Mouse (Mus musculus) CH12.LX (cell line): ENCODE data around the gene Lima1. TPM values are rescaled to one million over a fixed set of nuclear protein-coding genes. Genes with fewer than 3 reads are reported as not detected.

Experiments used
- DNase-seq: peaks from one replicate; pipeline ENCODE4 v3.0.0-alpha.2; 2013; ENCODE audit errors: extremely low read depth
- H3K27ac ChIP-seq: 2 replicates; pipeline ENCODE4 v1.5.1; 2012; ENCODE audit warnings: low read depth, mild to moderate bottlenecking, control low read depth, moderate library complexity; ENCODE audit not compliant: insufficient read depth
- H3K27me3 ChIP-seq: replicated peaks from 2 replicates; pipeline ENCODE3; 2012; ENCODE audit warnings: inconsistent platforms
- H3K36me3 ChIP-seq, 2 experiments: replicated peaks in 1 of 2; 2 replicates each; pipeline versions ENCODE3 to v1.6.1; 2012; ENCODE audit warnings: inconsistent platforms in 1 of 2, low read length in 1 of 2, mild to moderate bottlenecking in 1 of 2, mixed read lengths in 1 of 2, moderate library complexity in 1 of 2; ENCODE audit not compliant: control insufficient read depth in 1 of 2, insufficient read depth in 1 of 2
- H3K4me1 ChIP-seq, 2 experiments: 2 replicates each; pipeline ENCODE4 v1.6.1; 2012; ENCODE audit warnings: inconsistent platforms in 1 of 2, moderate library complexity in 1 of 2; ENCODE audit not compliant: insufficient read depth in 2 of 2, control insufficient read depth in 1 of 2
- H3K4me2 ChIP-seq: 2 replicates; pipeline ENCODE4 v1.6.1; 2012; ENCODE audit warnings: low read depth, mild to moderate bottlenecking, control low read depth; ENCODE audit not compliant: poor library complexity, insufficient read depth, severe bottlenecking
- H3K4me3 ChIP-seq, 3 experiments: fragments of 150-350 bp in 1 of 3; sonication (generic) in 1 of 3; replicated peaks in 1 of 3; 2 replicates each; pipeline versions ENCODE3 to v1.5.1; 2011 to 2012; ENCODE audit warnings: low read depth in 2 of 3, low read length in 2 of 3, mild to moderate bottlenecking in 2 of 3, moderate library complexity in 2 of 3, control low read depth in 1 of 3, improper control_type of control experiment in 1 of 3, inconsistent platforms in 1 of 3, mixed read lengths in 1 of 3; ENCODE audit not compliant: poor library complexity in 1 of 3
- H3K79me2 ChIP-seq: replicated peaks from 2 replicates; pipeline ENCODE4 v1.6.1; 2012; ENCODE audit warnings: mild to moderate bottlenecking, moderate library complexity; ENCODE audit not compliant: control insufficient read depth, poor library complexity, insufficient read depth, severe bottlenecking; ENCODE audit errors: extremely low read depth
- H3K9ac ChIP-seq: 2 replicates; pipeline ENCODE4 v1.6.1; 2012; ENCODE audit warnings: low read depth, mild to moderate bottlenecking, control low read depth, moderate library complexity; ENCODE audit not compliant: insufficient read depth
- H3K9me3 ChIP-seq: replicated peaks from 2 replicates; pipeline ENCODE3; 2012; ENCODE audit warnings: low read length, inconsistent platforms, mixed read lengths
- BHLHE40 ChIP-seq: IDR thresholded peaks from 2 replicates; pipeline ENCODE4 v1.6.1; 2011; ENCODE audit warnings: mild to moderate bottlenecking, low read depth, low read length, improper control_type of control experiment
- CHD1 ChIP-seq: IDR thresholded peaks from 2 replicates; pipeline ENCODE4 v1.6.1; 2012; ENCODE audit warnings: low read depth, low read length, improper control_type of control experiment, inconsistent platforms
- CTCF ChIP-seq, 2 experiments: IDR thresholded peaks in 1 of 2; conservative IDR thresholded peaks in 1 of 2; 2 replicates each; pipeline ENCODE4 v1.5.1; 2011 to 2012; ENCODE audit warnings: low read depth in 2 of 2, low read length in 2 of 2, improper control_type of control experiment in 1 of 2, inconsistent platforms in 1 of 2, mild to moderate bottlenecking in 1 of 2, moderate library complexity in 1 of 2
- E2F4 ChIP-seq: IDR thresholded peaks from 2 replicates; pipeline ENCODE4 v1.6.1; 2011; ENCODE audit warnings: low read depth, low read length, improper control_type of control experiment; ENCODE audit not compliant: insufficient replicate concordance
- ETS1 ChIP-seq: conservative IDR thresholded peaks from 2 replicates; pipeline ENCODE4 v1.6.1; 2012; ENCODE audit warnings: low read depth, mild to moderate bottlenecking, inconsistent platforms, low read length, improper control_type of control experiment, moderate library complexity
- IRF4 ChIP-seq: IDR thresholded peaks from 2 replicates; pipeline ENCODE4 v1.6.1; 2014; ENCODE audit warnings: low read depth, mild to moderate bottlenecking, inconsistent platforms, low read length, improper control_type of control experiment
- JUND ChIP-seq: conservative IDR thresholded peaks from 2 replicates; pipeline ENCODE4 v1.6.1; 2011; ENCODE audit warnings: low read depth, low read length, improper control_type of control experiment
- KAT2A ChIP-seq: IDR thresholded peaks from 2 replicates; pipeline ENCODE4 v1.6.1; 2012; ENCODE audit warnings: low read length, improper control_type of control experiment, inconsistent platforms; ENCODE audit not compliant: insufficient replicate concordance
- MAX ChIP-seq: IDR thresholded peaks from 2 replicates; pipeline ENCODE4 v1.6.1; 2011; ENCODE audit warnings: low read length, improper control_type of control experiment
- MAZ ChIP-seq: IDR thresholded peaks from 2 replicates; pipeline ENCODE4 v1.6.1; 2012; ENCODE audit warnings: low read depth, mild to moderate bottlenecking, inconsistent platforms, low read length, improper control_type of control experiment, moderate library complexity
- MEF2A ChIP-seq: IDR thresholded peaks from 2 replicates; pipeline ENCODE4 v1.6.1; 2014; ENCODE audit warnings: low read depth, mild to moderate bottlenecking, inconsistent platforms, low read length, improper control_type of control experiment, borderline replicate concordance
- MXI1 ChIP-seq: IDR thresholded peaks from 2 replicates; pipeline ENCODE4 v1.6.1; 2011; ENCODE audit warnings: mild to moderate bottlenecking, low read depth, low read length, improper control_type of control experiment
- NELFE ChIP-seq: IDR thresholded peaks from 2 replicates; pipeline ENCODE4 v1.6.1; 2011; ENCODE audit warnings: low read depth, low read length, improper control_type of control experiment
- PAX5 ChIP-seq: IDR thresholded peaks from 2 replicates; pipeline ENCODE4 v1.6.1; 2012; ENCODE audit warnings: low read length, inconsistent platforms, mixed read lengths
- RAD21 ChIP-seq: IDR thresholded peaks from 2 replicates; pipeline ENCODE4 v1.6.1; 2011; ENCODE audit warnings: low read depth, mild to moderate bottlenecking, low read length, improper control_type of control experiment, moderate library complexity
- SIN3A ChIP-seq: IDR thresholded peaks from 2 replicates; pipeline ENCODE4 v1.6.1; 2012; ENCODE audit warnings: low read length, improper control_type of control experiment, inconsistent platforms
- TCF12 ChIP-seq: IDR thresholded peaks from 2 replicates; pipeline ENCODE4 v1.6.1; 2014; ENCODE audit warnings: low read depth, mild to moderate bottlenecking, inconsistent platforms, low read length, improper control_type of control experiment
- USF1 ChIP-seq: IDR thresholded peaks from 2 replicates; pipeline ENCODE4 v1.6.1; 2014; ENCODE audit warnings: low read depth, mild to moderate bottlenecking, inconsistent platforms, low read length, improper control_type of control experiment
- USF2 ChIP-seq: conservative IDR thresholded peaks from 2 replicates; pipeline ENCODE4 v1.6.1; 2011; ENCODE audit warnings: low read depth, low read length, improper control_type of control experiment
- ZC3H11A ChIP-seq: IDR thresholded peaks from 2 replicates; pipeline ENCODE4 v1.6.1; 2012; ENCODE audit warnings: low read depth, mild to moderate bottlenecking, inconsistent platforms, low read length, improper control_type of control experiment
- ZKSCAN1 ChIP-seq: IDR thresholded peaks from 2 replicates; pipeline ENCODE4 v1.6.1; 2012; ENCODE audit warnings: low read depth, inconsistent platforms, low read length, improper control_type of control experiment, borderline replicate concordance
- dilution Hi-C: fragments of 300-500 bp; cut with MboI; formaldehyde crosslinking; loops from 2 replicates; pipeline ENCODE4 v1.14.3; 2020; ENCODE audit warnings: low sequenced_read_pairs; ENCODE audit not compliant: extremely low pct_unique_long_range_greater_than_20kb, extremely low pct_ligation_motif_present
- in situ Hi-C: fragments of 300-500 bp; cut with MboI; formaldehyde crosslinking; loops from 3 replicates; pipeline ENCODE4 v1.14.3; 2019; ENCODE audit warnings: low sequenced_read_pairs, low pct_ligation_motif_present, low pct_unique_long_range_greater_than_20kb, mixed read lengths
- polyA plus RNA-seq: library from polyadenylated mRNA; unstranded; fragments of >175 nt; gene quantifications from 2 replicates; pipeline ENCODE4 v1.2.1, GENCODE M21; 2012; ENCODE audit warnings: low read depth; ENCODE audit not compliant: insufficient read length
- total RNA-seq, 2 experiments: library from RNA; depleted of rRNA; stranded (reverse); fragments of 300-350 nt in 1 of 2; fragments of >200 nt in 1 of 2; gene quantifications; 2 replicates each; pipeline ENCODE4 v1.2.3; 2012 to 2014

The Lima1 gene
- total and polyA plus RNA-seq, 3 experiments: 10.3 to 26.9 (median 18.7) TPM

- no peak overlapping the region for H3K27ac ChIP-seq
Measured at GRCm38 (mm10) chr15:99872543-99872942, 2.7 kb downstream of the Lima1 start.

GRCm38 (mm10) chr15:99867654-99868053 lies 7.6 kb downstream of the Lima1 start:
- DNase-seq: no peak
- Histone ChIP-seq H3K4me2 (no peak overlapping the region), H3K4me3 (no peak overlapping the region), H3K9ac (no peak overlapping the region), H3K27ac (no peak overlapping the region), H3K79me2 (no peaks in the 10 kb centered on the region), H3K9me3 (peaks cover 9% of the 10 kb centered on the region), H3K27me3 (peaks cover 3% of the 10 kb centered on the region), H3K36me3 (no peaks in the 10 kb centered on the region), H3K4me1 (no peaks in the 10 kb centered on the region)
- dilution Hi-C loops: no loop called here
- TF ChIP-seq BHLHE40: no peak
- no peak for TF ChIP-seq CTCF (conservative IDR thresholded peaks at IDR 0.05 in 1 of 2, IDR thresholded peaks at IDR 0.05 in 1 of 2; ENCODE audit: low read depth in 2 of 2, low read length in 2 of 2)
- no peak for TF ChIP-seq KAT2A
- no peak for TF ChIP-seq MAX
- TF ChIP-seq MEF2A: no peak
- TF ChIP-seq USF2: no peak
- no peak for TF ChIP-seq ETS1
- no peak for TF ChIP-seq RAD21
- no peak for TF ChIP-seq CHD1
- TF ChIP-seq IRF4: no peak
- no peak for TF ChIP-seq SIN3A
- no peak for TF ChIP-seq MAZ
- TF ChIP-seq TCF12: no peak
- TF ChIP-seq ZC3H11A: no peak
- no peak for TF ChIP-seq MXI1
- no peak for TF ChIP-seq JUND
- no peak for TF ChIP-seq PAX5
- no peak for TF ChIP-seq USF1
- in situ Hi-C loops: no loop called here

More at GRCm38 (mm10) chr15:99872543-99872942, 2.7 kb downstream of the Lima1 start:
- TF ChIP-seq RAD21 (no peak), KAT2A (no peak), E2F4 (no peak), NELFE (no peak), MXI1 (no peak), MAX (no peak), JUND (no peak), CHD1 (no peak), ZKSCAN1 (no peak), MEF2A (no peak), ZC3H11A (no peak)
- in situ Hi-C loops: no loop called here
- Histone ChIP-seq H3K27me3 (peaks cover 8% of the 10 kb centered on the region), H3K79me2 (no peaks in the 10 kb centered on the region), H3K4me3 (no peak overlapping the region), H3K36me3 (no peaks in the 10 kb centered on the region), H3K4me2 (no peak overlapping the region), H3K9ac (no peak overlapping the region), H3K9me3 (peaks cover 3% of the 10 kb centered on the region), H3K4me1 (peaks cover 3 to 17% of the 10 kb centered on the region in 2 experiments; a peak in 2 of 4 replicates)
- no peak for DNase-seq
- dilution Hi-C loops: no loop called here
